Mouse (Mus musculus) ES-E14 (cell line): Measurements from ENCODE around the gene Ythdf1.

ENCODE experiments used
- CHD2 ChIP-seq: IDR thresholded peaks from 2 replicates; pipeline ENCODE4 v1.6.1; 2014; ENCODE audit warnings: mild to moderate bottlenecking, low read depth, low read length, inconsistent platforms
- MAFK ChIP-seq: IDR thresholded peaks from 2 replicates; pipeline ENCODE4 v1.6.1; 2014; ENCODE audit warnings: mild to moderate bottlenecking, low read depth, low read length, inconsistent platforms; ENCODE audit not compliant: insufficient read depth
- ZNF384 ChIP-seq: IDR thresholded peaks from 2 replicates; pipeline ENCODE4 v1.6.1; 2012; ENCODE audit warnings: low read depth, low read length, inconsistent platforms

DNA sequence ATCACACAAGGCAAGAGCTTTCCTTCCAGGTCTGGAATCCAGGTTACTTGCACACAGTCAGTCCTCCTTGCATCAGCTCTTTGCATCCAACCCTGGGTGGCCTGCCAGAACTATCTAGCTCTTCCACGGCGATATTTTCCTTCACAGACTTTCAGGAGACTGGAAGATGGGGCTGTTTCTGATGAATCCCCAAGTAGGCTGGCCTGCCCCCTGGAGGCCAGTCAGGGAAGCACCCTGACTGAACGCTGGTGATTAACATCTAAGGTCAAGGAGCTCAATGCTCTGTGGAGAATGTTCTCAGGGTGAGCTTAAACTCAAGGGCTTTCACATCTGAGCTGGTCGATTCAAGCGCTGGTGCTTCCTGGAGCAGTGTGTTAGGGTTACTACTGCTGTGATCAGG is 43.2 kb upstream of the Ythdf1 start:
- no peak for TF ChIP-seq ZNF384
- TF ChIP-seq CHD2 = no peak
- TF ChIP-seq MAFK = no peak
